Mouse (Mus musculus) brain, embryonic 14.5 days (tissue): ENCODE results near the gene Gpc3.

Experiments used
- CTCF ChIP-seq: fragments of 200-500 bp; IDR thresholded peaks from 2 replicates; pipeline ENCODE4 v1.5.1; 2012; ENCODE audit warnings: inconsistent platforms, mild to moderate bottlenecking, moderate library complexity, borderline replicate concordance; ENCODE audit not compliant: insufficient read depth, insufficient read length; ENCODE audit errors: extremely low read depth
- POLR2A ChIP-seq: fragments of 200-500 bp; IDR thresholded peaks from 2 replicates; pipeline ENCODE4 v1.6.1; 2012; ENCODE audit warnings: mild to moderate bottlenecking, inconsistent platforms, borderline replicate concordance; ENCODE audit not compliant: poor library complexity, insufficient read depth, insufficient read length, severe bottlenecking; ENCODE audit errors: extremely low read depth

- TF ChIP-seq POLR2A (no peak), CTCF (no peak)
These were observed 200.8 kb downstream of the Gpc3 start for GRCm38 (mm10) chrX:52412936-52413335.
